Mouse (Mus musculus): ENCODE measurements around the gene Idua. TPM values are rescaled to one million over a fixed set of nuclear protein-coding genes. Genes with fewer than 3 reads are reported as not detected.

Gene Idua
- polyA plus RNA-seq, 1 experiment from 2014 or later: 5.7 TPM

DNA sequence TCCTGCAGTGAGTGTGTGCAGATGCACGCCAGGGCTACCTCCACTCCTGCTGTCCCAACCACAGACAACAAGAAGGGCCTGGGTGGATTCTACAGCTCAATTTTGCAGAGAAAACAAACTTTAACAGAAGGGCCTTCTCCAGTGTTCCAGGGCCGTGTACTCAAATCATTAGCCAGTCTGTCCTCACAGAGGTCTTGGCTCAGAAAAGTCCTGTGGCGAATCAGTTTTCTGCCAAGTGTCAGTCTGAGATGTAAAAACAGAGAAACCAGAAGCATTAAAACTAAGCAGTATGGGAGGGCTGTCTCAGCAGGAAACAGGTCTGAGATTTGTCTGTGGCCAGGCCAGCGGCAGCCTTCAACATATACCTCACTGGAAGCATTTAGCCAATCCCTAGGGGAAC lies 57.9 kb downstream of the Idua start:
- H3K27me3 ChIP-seq (replicated peaks; ENCODE audit: control insufficient read depth, insufficient read depth, low read length): no peaks in the 10 kb centered on the region
- H3K9me3 ChIP-seq (replicated peaks; ENCODE audit: control insufficient read depth, low read length): no peaks in the 10 kb centered on the region
- no peak overlapping the region for H3K27ac ChIP-seq (ENCODE audit: low read depth, low read length)
- no peaks in the 10 kb centered on the region for H3K36me3 ChIP-seq (ENCODE audit: control insufficient read depth, insufficient read depth, low read length)
- no peak overlapping the region for H3K9ac ChIP-seq (ENCODE audit: low read length)
- no peaks in the 10 kb centered on the region; the same call in 1 of the 2 replicates for H3K4me1 ChIP-seq (ENCODE audit: control insufficient read depth, insufficient read depth, low read length)
- WGBS: 42% methylated on average over 4 of the region's 4 CpGs
- no peak overlapping the region for H3K4me2 ChIP-seq (ENCODE audit: low read length)
- DNase-seq (ENCODE audit: low spot score): no peak
- ATAC-seq: no peak
- no peak overlapping the region for H3K4me3 ChIP-seq (ENCODE audit: low read depth, low read length)

DNA sequence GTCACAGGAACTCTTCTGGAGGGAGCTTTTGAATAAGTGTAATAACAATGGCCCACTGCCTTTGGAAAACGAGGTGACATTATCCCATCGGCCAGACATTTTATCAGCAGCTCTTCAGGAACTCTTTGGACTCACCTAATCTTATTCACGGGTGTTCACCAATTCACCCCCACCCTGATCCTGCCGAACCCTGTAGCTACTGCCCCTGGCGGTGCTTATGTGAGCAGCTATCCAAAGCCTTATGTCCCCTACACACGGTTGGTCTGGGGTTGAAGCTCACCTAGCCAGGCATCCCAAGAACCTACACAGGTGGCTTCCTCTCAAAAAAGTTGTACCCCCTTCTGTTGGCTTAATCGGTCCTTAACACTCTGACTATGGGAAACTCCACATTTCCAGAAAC lies 59.6 kb downstream of the Idua start:
- Histone ChIP-seq H3K36me3 (ENCODE audit: control insufficient read depth, insufficient read depth, low read length) (no peaks in the 10 kb centered on the region), H3K4me2 (ENCODE audit: low read length) (no peak overlapping the region), H3K9ac (ENCODE audit: low read length) (no peak overlapping the region), H3K27me3 (replicated peaks; ENCODE audit: control insufficient read depth, insufficient read depth, low read length) (no peaks in the 10 kb centered on the region), H3K27ac (ENCODE audit: low read depth, low read length) (no peak overlapping the region), H3K4me3 (ENCODE audit: low read depth, low read length) (no peak overlapping the region), H3K9me3 (replicated peaks; ENCODE audit: control insufficient read depth, low read length) (no peaks in the 10 kb centered on the region), H3K4me1 (ENCODE audit: control insufficient read depth, insufficient read depth, low read length) (no peaks in the 10 kb centered on the region; the same call in 1 of the 2 replicates)
- DNase-seq (ENCODE audit: low spot score) (no peak), ATAC-seq (no peak)
- 65% methylated on average over 7 of the region's 7 CpGs for WGBS

DNA sequence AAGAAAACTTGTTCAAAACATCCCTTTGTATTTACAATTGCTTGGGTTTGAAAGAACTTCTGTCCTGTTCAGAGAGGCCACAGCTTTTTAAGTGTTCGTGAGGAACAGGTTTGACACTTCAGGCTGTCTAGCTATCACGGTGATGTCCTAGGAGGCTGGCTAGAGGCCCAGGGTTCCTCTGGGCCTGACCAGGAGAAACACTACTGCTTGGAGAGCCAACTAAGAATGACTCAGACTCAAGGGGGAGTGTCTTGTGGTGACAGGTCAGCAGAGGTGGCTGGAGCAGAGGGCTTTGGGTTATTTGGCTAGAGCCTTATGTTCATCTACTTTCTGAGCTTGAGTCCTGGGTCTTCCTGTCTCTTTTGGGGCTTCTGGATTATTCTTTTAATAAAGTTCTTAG lies 63.9 kb downstream of the Idua start:
- Histone ChIP-seq H3K36me3 (ENCODE audit: control insufficient read depth, insufficient read depth, low read length) (no peaks in the 10 kb centered on the region), H3K4me1 (ENCODE audit: control insufficient read depth, insufficient read depth, low read length) (no peaks in the 10 kb centered on the region), H3K4me3 (ENCODE audit: low read depth, low read length) (no peak overlapping the region), H3K27me3 (replicated peaks; ENCODE audit: control insufficient read depth, insufficient read depth, low read length) (no peaks in the 10 kb centered on the region), H3K4me2 (ENCODE audit: low read length) (no peak overlapping the region), H3K9me3 (replicated peaks; ENCODE audit: control insufficient read depth, low read length) (no peaks in the 10 kb centered on the region), H3K27ac (ENCODE audit: low read depth, low read length) (no peak overlapping the region), H3K9ac (ENCODE audit: low read length) (no peak overlapping the region)
- no peak for ATAC-seq
- WGBS: 69% methylated on average over 2 of the region's 2 CpGs
- DNase-seq (ENCODE audit: low spot score): no peak

DNA sequence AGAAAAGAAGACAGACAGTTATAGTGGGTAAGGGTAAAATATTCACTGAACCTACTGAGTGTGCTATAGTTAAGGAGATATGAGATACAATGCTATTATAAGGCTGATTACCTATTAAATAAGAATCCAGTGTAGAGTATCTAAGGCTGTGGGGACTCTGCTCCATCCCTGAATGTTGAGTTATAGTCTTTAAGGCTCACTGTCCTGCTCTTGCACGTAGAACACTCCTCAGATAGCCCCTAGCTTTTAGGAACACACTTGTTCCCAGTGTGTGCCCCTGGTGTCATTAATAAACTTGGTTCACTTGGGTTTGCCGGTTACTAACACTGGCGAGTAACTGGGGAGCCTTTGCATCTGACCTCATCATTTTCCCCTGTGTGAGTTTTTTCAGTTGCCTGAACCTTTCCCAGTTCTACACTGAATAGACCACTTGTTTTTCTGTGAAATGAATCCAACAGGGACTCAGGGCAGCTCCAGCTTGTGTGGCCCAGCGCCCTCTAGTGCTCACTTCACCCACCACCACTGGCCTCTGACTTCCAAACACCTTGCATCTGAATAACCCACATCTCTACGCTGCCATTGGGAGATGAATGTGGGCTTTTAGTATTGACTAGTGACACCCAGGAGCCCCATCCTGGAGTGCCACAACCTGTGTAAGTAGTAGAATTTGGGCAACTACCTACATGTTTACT lies 66.6 kb downstream of the Idua start:
- H3K27me3 ChIP-seq (replicated peaks; ENCODE audit: control insufficient read depth, insufficient read depth, low read length): no peaks in the 10 kb centered on the region
- DNase-seq (ENCODE audit: low spot score): peak; percentile 79
- WGBS: 18% methylated on average over 5 of the region's 5 CpGs

DNA sequence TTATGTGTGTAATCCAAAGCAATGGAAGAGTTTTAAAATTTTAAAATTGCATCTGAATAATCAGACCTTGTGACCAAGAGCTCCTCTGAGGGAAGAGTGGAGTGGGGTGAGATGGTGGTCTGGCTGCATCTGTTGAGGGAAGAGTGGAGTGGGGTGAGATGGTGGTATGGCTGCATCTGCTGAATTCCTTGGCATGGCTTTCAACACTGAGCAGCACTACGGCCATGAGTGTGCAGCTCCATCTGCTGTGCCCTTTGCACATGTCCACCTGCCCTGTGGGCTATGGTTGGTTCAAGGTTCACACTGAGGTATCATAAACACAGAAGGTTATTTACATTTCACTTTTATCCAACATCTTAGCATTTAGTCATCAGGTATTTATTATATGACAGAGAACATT lies 67.3 kb downstream of the Idua start:
- H3K9me3 ChIP-seq (replicated peaks; ENCODE audit: control insufficient read depth, low read length): no peaks in the 10 kb centered on the region
- H3K36me3 ChIP-seq (ENCODE audit: control insufficient read depth, insufficient read depth, low read length): no peaks in the 10 kb centered on the region
- no peak overlapping the region for H3K9ac ChIP-seq (ENCODE audit: low read length)
- WGBS: 90% methylated on average over 1 of the region's 1 CpGs
- no peak overlapping the region for H3K27ac ChIP-seq (ENCODE audit: low read depth, low read length)
- no peak for ATAC-seq
- H3K4me3 ChIP-seq (ENCODE audit: low read depth, low read length): no peak overlapping the region
- no peaks in the 10 kb centered on the region for H3K27me3 ChIP-seq (replicated peaks; ENCODE audit: control insufficient read depth, insufficient read depth, low read length)
- H3K4me1 ChIP-seq (ENCODE audit: control insufficient read depth, insufficient read depth, low read length): no peaks in the 10 kb centered on the region
- no peak for DNase-seq (ENCODE audit: low spot score)
- H3K4me2 ChIP-seq (ENCODE audit: low read length): no peak overlapping the region

More for the DNA sequence above, 66.6 kb downstream of the Idua start:
- no peak overlapping the region for H3K27ac ChIP-seq (ENCODE audit: low read depth, low read length)
- no peaks in the 10 kb centered on the region for H3K36me3 ChIP-seq (ENCODE audit: control insufficient read depth, insufficient read depth, low read length)
- H3K4me1 ChIP-seq (ENCODE audit: control insufficient read depth, insufficient read depth, low read length): no peaks in the 10 kb centered on the region
- peak; percentile 90 for ATAC-seq
- no peak overlapping the region for H3K4me2 ChIP-seq (ENCODE audit: low read length)
- no peaks in the 10 kb centered on the region for H3K9me3 ChIP-seq (replicated peaks; ENCODE audit: control insufficient read depth, low read length)
- no peak overlapping the region for H3K9ac ChIP-seq (ENCODE audit: low read length)
- no peak overlapping the region for H3K4me3 ChIP-seq (ENCODE audit: low read depth, low read length)

Other genes with a start within 250 kb of the Idua start
- 374 and 426 TPM in 2 replicates for gene Atp5k, start 225.9 kb upstream of the Idua start, polyA plus RNA-seq (2014; fragmentation: Nextera tagmentation; extraction: Ambion mirVana)
- 0.06 and 0.09 TPM in 2 replicates for gene Mfsd7a, start 211.4 kb upstream of the Idua start, polyA plus RNA-seq (2014; fragmentation: Nextera tagmentation; extraction: Ambion mirVana)
- 27.7 and 35.9 TPM in 2 replicates for gene Pcgf3, start 199.1 kb upstream of the Idua start, polyA plus RNA-seq (2014; fragmentation: Nextera tagmentation; extraction: Ambion mirVana)
- gene Cplx1, start 110.3 kb upstream of the Idua start, polyA plus RNA-seq (2014; fragmentation: Nextera tagmentation; extraction: Ambion mirVana): 65.1 and 90.1 TPM in 2 replicates
- gene Gak, start 30.6 kb upstream of the Idua start, polyA plus RNA-seq (2014; fragmentation: Nextera tagmentation; extraction: Ambion mirVana): 45.5 and 50.6 TPM in 2 replicates
- gene Tmem175, start 30.6 kb upstream of the Idua start, polyA plus RNA-seq (2014; fragmentation: Nextera tagmentation; extraction: Ambion mirVana): 29.4 and 32.3 TPM in 2 replicates
- 9.1 and 15.6 TPM in 2 replicates for gene Dgkq, start 9.3 kb downstream of the Idua start, polyA plus RNA-seq (2014; fragmentation: Nextera tagmentation; extraction: Ambion mirVana)
- 2.1 and 2.2 TPM in 2 replicates for gene Slc26a1, start 15.2 kb downstream of the Idua start, polyA plus RNA-seq (2014; fragmentation: Nextera tagmentation; extraction: Ambion mirVana)
- 4.3 and 4.7 TPM in 2 replicates for gene Fgfrl1, start 32.1 kb downstream of the Idua start, polyA plus RNA-seq (2014; fragmentation: Nextera tagmentation; extraction: Ambion mirVana)
- not detected in 2 replicates for gene Rnf212, start 114.7 kb downstream of the Idua start, polyA plus RNA-seq (2014; fragmentation: Nextera tagmentation; extraction: Ambion mirVana)
- not detected in 2 replicates for gene Tmed11, start 135.0 kb downstream of the Idua start, polyA plus RNA-seq (2014; fragmentation: Nextera tagmentation; extraction: Ambion mirVana)
- not detected in 2 replicates for gene Vmn2r8, start 148.5 kb downstream of the Idua start, polyA plus RNA-seq (2014; fragmentation: Nextera tagmentation; extraction: Ambion mirVana)
- not detected in 2 replicates for gene Vmn2r9, start 192.3 kb downstream of the Idua start, polyA plus RNA-seq (2014; fragmentation: Nextera tagmentation; extraction: Ambion mirVana)

All from forebrain, embryonic 14.5 days (tissue).